Mouse (Mus musculus) liver, postnatal 0 days (tissue): ENCODE measurements at regions not wholly inside any gene's neighbourhood (a gene's known extent, or its start where the extent isn't known, plus 50 kb on each side); places are given as distances from the start of the nearest gene placed in this dataset.

Experiments
- CTCF ChIP-seq: sonication (generic); IDR thresholded peaks from 2 replicates; pipeline ENCODE4 v1.5.1; 2016; ENCODE audit warnings: antibody characterized with exemption, low read depth
- EP300 ChIP-seq: IDR thresholded peaks from 2 replicates; pipeline ENCODE4 v1.6.1; 2016; ENCODE audit warnings: antibody characterized with exemption, low read depth, mild to moderate bottlenecking

DNA sequence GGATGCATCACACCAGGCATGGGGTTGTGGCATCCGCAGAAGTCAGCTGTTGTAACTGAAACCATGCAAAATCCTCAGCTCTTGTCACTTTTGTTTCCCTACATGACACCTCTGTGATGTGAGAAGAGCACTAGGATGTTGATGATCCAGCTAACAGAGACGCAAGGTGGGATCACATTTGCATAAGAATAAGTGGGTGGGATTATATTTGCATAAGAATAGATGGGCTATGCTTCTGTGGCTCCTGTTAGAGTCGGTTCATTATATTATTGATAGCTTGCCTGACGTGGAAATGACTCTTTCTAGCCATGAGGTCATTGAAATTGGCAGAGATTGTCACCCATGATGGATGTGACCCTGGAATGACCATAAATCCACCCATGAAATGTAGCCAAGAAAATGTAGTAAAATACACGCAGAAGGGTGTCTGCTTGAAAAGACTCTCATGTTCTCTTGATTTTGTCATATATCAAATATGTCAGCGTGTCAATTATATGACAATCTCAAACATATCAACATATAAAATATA is 102.2 kb upstream of the Arg1 start:
- no peak for TF ChIP-seq CTCF
- TF ChIP-seq EP300 = no peak
